Mouse (Mus musculus) heart, embryonic 10.5 days (tissue): ENCODE results near the gene Cfhr1. TPM values are rescaled to one million over a fixed set of nuclear protein-coding genes. Genes with fewer than 3 reads are reported as not detected.

Source experiments
- DNase-seq: peaks from one replicate; pipeline ENCODE4 v3.0.0-alpha.2; 2017; ENCODE audit warnings: low spot score
- H3K27ac ChIP-seq: fragments of 300-500 bp; sonication (generic); 2 replicates; pipeline ENCODE4 v1.5.1; 2016; ENCODE audit warnings: mild to moderate bottlenecking
- H3K27me3 ChIP-seq: fragments of 300-500 bp; sonication (generic); 2 replicates; pipeline ENCODE4 v1.6.1; 2016; ENCODE audit warnings: mild to moderate bottlenecking; ENCODE audit not compliant: poor library complexity, insufficient read depth, severe bottlenecking
- H3K36me3 ChIP-seq: fragments of 300-500 bp; sonication (generic); 2 replicates; pipeline ENCODE4 v1.6.1; 2016; ENCODE audit warnings: mild to moderate bottlenecking, moderate library complexity
- H3K4me1 ChIP-seq: fragments of 300-500 bp; sonication (generic); 2 replicates; pipeline ENCODE4 v1.6.1; 2016; ENCODE audit warnings: mild to moderate bottlenecking
- H3K4me3 ChIP-seq: fragments of 300-500 bp; sonication (generic); 2 replicates; pipeline ENCODE4 v1.5.1; 2016; ENCODE audit warnings: mild to moderate bottlenecking, moderate library complexity
- H3K9me3 ChIP-seq: fragments of 300-500 bp; sonication (generic); 2 replicates; pipeline ENCODE4 v1.6.1; 2016; ENCODE audit warnings: mild to moderate bottlenecking, moderate library complexity
- WGBS: fragments of 180-500 bp; shearing (Covaris S2); methylation state at CpG from one replicate; pipeline ENCODE4 v1.1.7; 2016; 5-methylcytosine and 5-hydroxymethylcytosine counted together
- polyA plus RNA-seq: library from polyadenylated mRNA; unstranded; fragments of >200 nt; fragmentation: Nextera tagmentation; extraction: Ambion mirVana; gene quantifications from 2 replicates; pipeline ENCODE4 v1.2.1, GENCODE M21; 2016

The Cfhr1 gene
- not detected in 2 replicates for polyA plus RNA-seq

DNA sequence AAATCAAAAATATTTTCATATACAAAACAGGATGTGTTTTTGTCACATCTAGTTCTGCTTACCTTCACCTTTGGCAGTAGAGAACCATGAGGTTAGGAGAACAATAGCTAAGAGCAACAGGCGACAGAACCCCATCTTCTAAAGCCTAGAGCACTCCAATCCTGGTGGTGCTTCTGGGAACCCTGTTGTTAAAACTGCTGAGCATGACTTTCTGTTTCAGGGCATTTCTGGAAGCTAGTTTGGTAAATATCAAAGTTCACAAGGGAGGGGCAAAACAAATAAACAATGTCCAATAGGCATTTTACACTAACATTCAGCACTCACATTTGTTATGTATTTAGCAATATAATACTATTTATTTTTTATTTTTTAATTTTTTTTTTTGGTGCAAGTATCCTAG lies at the start of gene Cfhr1:
Cfhr1 (minus strand) TSS at position 249 of the 400 bp plus-strand sequence.
- DNase-seq: no peak
- H3K4me3 ChIP-seq: no peak within 1 kb of the TSS
- no peaks in the 10 kb centered on the region for H3K9me3 ChIP-seq
- WGBS: 63% methylated on average over 1 of the region's 1 CpGs
- H3K36me3 ChIP-seq: no peaks in the 10 kb centered on the region
- H3K4me1 ChIP-seq: no peaks in the 10 kb centered on the region
- no peak within 1 kb of the TSS for H3K27ac ChIP-seq
- H3K27me3 ChIP-seq: no peaks in the 10 kb centered on the region

- no peak overlapping the region for H3K4me3 ChIP-seq
- no peaks in the 10 kb centered on the region for H3K36me3 ChIP-seq
- no peak for DNase-seq
- no peak overlapping the region for H3K27ac ChIP-seq
- H3K9me3 ChIP-seq: no peaks in the 10 kb centered on the region
- 69% methylated on average over 1 of the region's 1 CpGs for WGBS
- no peaks in the 10 kb centered on the region for H3K4me1 ChIP-seq
- no peaks in the 10 kb centered on the region for H3K27me3 ChIP-seq
Measured at GRCm38 (mm10) chr1:139551311-139551710, 8.8 kb downstream of the Cfhr1 start.

DNA sequence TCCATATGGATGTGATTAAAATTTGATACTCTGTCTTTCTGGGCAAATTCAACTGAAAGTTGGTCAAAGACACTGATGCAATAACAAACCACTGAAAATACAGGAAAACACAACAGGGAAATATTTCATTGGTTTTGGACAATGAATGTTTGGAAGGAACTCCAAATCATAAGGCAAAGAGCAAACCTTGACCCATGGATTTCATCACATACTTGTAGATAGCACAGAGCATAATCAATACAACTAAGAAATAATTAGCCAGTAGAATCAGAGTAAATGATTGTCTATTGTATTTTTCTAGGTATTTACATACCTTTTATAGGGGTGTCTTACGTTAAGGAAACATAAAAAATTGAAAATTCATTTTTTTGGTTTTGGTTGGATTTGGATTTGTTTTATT lies 11.5 kb downstream of the Cfhr1 start:
- no peak for DNase-seq
- Histone ChIP-seq H3K4me1 (no peaks in the 10 kb centered on the region), H3K4me3 (no peak overlapping the region), H3K36me3 (no peaks in the 10 kb centered on the region), H3K9me3 (no peaks in the 10 kb centered on the region), H3K27ac (no peak overlapping the region), H3K27me3 (no peaks in the 10 kb centered on the region)
- 81% methylated on average over 1 of the region's 1 CpGs for WGBS

DNA sequence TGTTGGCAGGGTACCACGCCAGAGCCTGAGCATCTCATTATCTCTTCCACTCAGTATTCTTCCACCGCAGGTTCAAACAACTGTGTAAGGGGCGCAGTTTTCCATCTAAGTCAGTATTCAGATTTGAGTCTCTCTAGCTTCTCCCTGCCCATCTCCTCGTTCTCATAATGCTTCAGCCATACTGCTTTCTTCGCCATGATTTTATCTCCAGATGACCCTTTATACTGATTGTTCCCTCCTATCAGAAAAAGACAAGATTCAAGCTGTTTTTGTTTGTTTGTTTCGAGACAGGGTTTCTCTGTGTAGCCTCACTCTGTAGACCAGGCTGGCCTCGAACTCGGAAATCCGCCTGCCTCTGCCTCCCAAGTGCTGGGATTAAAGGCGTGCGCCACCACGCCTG lies 45.5 kb downstream of the Cfhr1 start:
- Histone ChIP-seq H3K27me3 (no peaks in the 10 kb centered on the region), H3K27ac (no peak overlapping the region), H3K4me1 (no peaks in the 10 kb centered on the region), H3K36me3 (no peaks in the 10 kb centered on the region), H3K9me3 (no peaks in the 10 kb centered on the region), H3K4me3 (no peak overlapping the region)
- WGBS: 88% methylated on average over 12 of the region's 12 CpGs
- DNase-seq: no peak

GRCm38 (mm10) chr1:139501258-139501752 lies 58.8 kb downstream of the Cfhr1 start, which contains the start of gene F13b:
TSS of gene F13b (plus strand) at chr1:139501702.
- DNase-seq: no peak
- WGBS: 89% methylated on average over 3 of the region's 3 CpGs
- Histone ChIP-seq H3K4me1 (no peaks in the 10 kb centered on the region), H3K4me3 (no peak within 1 kb of the TSS), H3K36me3 (no peaks in the 10 kb centered on the region), H3K9me3 (no peaks in the 10 kb centered on the region), H3K27me3 (no peaks in the 10 kb centered on the region), H3K27ac (no peak within 1 kb of the TSS)

GRCm38 (mm10) chr1:139499751-139500150 lies 60.3 kb downstream of the Cfhr1 start:
- Histone ChIP-seq H3K27me3 (no peaks in the 10 kb centered on the region), H3K36me3 (peaks cover 5% of the 10 kb centered on the region), H3K4me1 (no peaks in the 10 kb centered on the region), H3K27ac (no peak overlapping the region), H3K4me3 (no peak overlapping the region), H3K9me3 (no peaks in the 10 kb centered on the region)
- DNase-seq: no peak

Other genes starting within 250 kb of the Cfhr1 start
- gene Crb1, start 183.2 kb downstream of the Cfhr1 start, polyA plus RNA-seq: 0.39 and 0.62 TPM in 2 replicates
- 8.3 and 9.4 TPM in 2 replicates for gene Zbtb41, start 138.0 kb downstream of the Cfhr1 start, polyA plus RNA-seq
- gene Aspm, start 105.5 kb downstream of the Cfhr1 start, polyA plus RNA-seq: 13.9 and 14.7 TPM in 2 replicates
- gene F13b, start 58.6 kb downstream of the Cfhr1 start, polyA plus RNA-seq: not detected in 2 replicates
- gene Gm4788, start 221.0 kb upstream of the Cfhr1 start, polyA plus RNA-seq: not detected in 2 replicates